Mouse (Mus musculus) intestine, embryonic 16.5 days (tissue): Measurements from ENCODE around the gene Socs5. TPM values are rescaled to one million over a fixed set of nuclear protein-coding genes. Genes with fewer than 3 reads are reported as not detected.
"Not testable (repeated sequence)": the region's sequence is repeated elsewhere in the genome, so short reads cannot be mapped to it uniquely, and the experiment has no call there.

ENCODE experiments used
- ATAC-seq: fragments of 200-750 bp; cut with Nextera tagmentation; 2 replicates; pipeline ENCODE4 v1.8.0; 2017; ENCODE audit warnings: moderate TSS enrichment, moderate library complexity
- H3K27ac ChIP-seq: fragments of 300-500 bp; sonication (generic); 2 replicates; pipeline ENCODE4 v1.5.1; 2014; ENCODE audit warnings: mild to moderate bottlenecking, low read length
- H3K27me3 ChIP-seq: fragments of 300-500 bp; sonication (generic); replicated peaks from 2 replicates; pipeline ENCODE4 v1.6.1; 2014; ENCODE audit warnings: low read length, control low read depth, mixed read lengths; ENCODE audit not compliant: control insufficient read depth, insufficient read depth
- H3K36me3 ChIP-seq: fragments of 300-500 bp; sonication (generic); 2 replicates; pipeline ENCODE4 v1.6.1; 2014; ENCODE audit warnings: low read length, control low read depth; ENCODE audit not compliant: control insufficient read depth, insufficient read depth
- H3K4me1 ChIP-seq: fragments of 300-500 bp; sonication (generic); 2 replicates; pipeline ENCODE4 v1.6.1; 2014; ENCODE audit warnings: low read length, control low read depth, mixed read lengths; ENCODE audit not compliant: control insufficient read depth, insufficient read depth
- H3K4me2 ChIP-seq: fragments of 300-500 bp; sonication (generic); 2 replicates; pipeline ENCODE4 v1.6.1; 2014; ENCODE audit warnings: low read depth, low read length, control low read depth
- H3K4me3 ChIP-seq: fragments of 300-500 bp; sonication (generic); 2 replicates; pipeline ENCODE4 v1.5.1; 2014; ENCODE audit warnings: mild to moderate bottlenecking, low read length
- H3K9ac ChIP-seq: fragments of 300-500 bp; sonication (generic); 2 replicates; pipeline ENCODE4 v1.6.1; 2014; ENCODE audit warnings: low read depth, low read length
- H3K9me3 ChIP-seq: fragments of 300-500 bp; sonication (generic); 2 replicates; pipeline ENCODE4 v1.6.1; 2016; ENCODE audit warnings: low read length, control low read depth; ENCODE audit not compliant: control insufficient read depth
- WGBS: fragments of 180-500 bp; shearing (Covaris S2); extraction: QIAGEN DNeasy Blood & Tissue Kit; methylation state at CpG from one replicate; pipeline ENCODE4 v1.1.7; 2014; 5-methylcytosine and 5-hydroxymethylcytosine counted together
- polyA plus RNA-seq: library from polyadenylated mRNA; unstranded; fragments of >200 nt; fragmentation: Nextera tagmentation; extraction: Ambion mirVana; gene quantifications from 2 replicates; pipeline ENCODE4 v1.2.1, GENCODE M21; 2015

The Socs5 gene
- polyA plus RNA-seq: 5.3 and 5.9 TPM in 2 replicates

GRCm38 (mm10) chr17:87107623-87108221 lies at the start of gene Socs5:
Gene Socs5 (plus strand): TSS chr17:87107679.
- WGBS: under 1% methylated on average over 60 of the region's 73 CpGs
- ATAC-seq: peak; percentile 86
- Histone ChIP-seq H3K4me1 (0 out of 2 replicates have a peak, but pooled peaks cover 2% of the 10 kb centered on the region), H3K27ac (peak within 1 kb of the TSS; percentile 76), H3K36me3 (no peaks in the 10 kb centered on the region), H3K4me2 (peak within 1 kb of the TSS; percentile 92), H3K4me3 (peak within 1 kb of the TSS; percentile 75), H3K9ac (peak within 1 kb of the TSS; percentile 83), H3K9me3 (no peaks in the 10 kb centered on the region), H3K27me3 (no peaks in the 10 kb centered on the region)

- no peaks in the 10 kb centered on the region for H3K27me3 ChIP-seq
- no peak for ATAC-seq
- no peaks in the 10 kb centered on the region for H3K36me3 ChIP-seq
- WGBS: 75% methylated on average over 9 of the region's 9 CpGs
- no peak overlapping the region for H3K27ac ChIP-seq
- H3K4me1 ChIP-seq: no peaks in the 10 kb centered on the region
- no peak overlapping the region for H3K9ac ChIP-seq
- no peaks in the 10 kb centered on the region for H3K9me3 ChIP-seq
- H3K4me3 ChIP-seq: no peak overlapping the region
- no peak overlapping the region for H3K4me2 ChIP-seq
Measured at GRCm38 (mm10) chr17:87062639-87063038, 44.8 kb upstream of the Socs5 start.

DNA sequence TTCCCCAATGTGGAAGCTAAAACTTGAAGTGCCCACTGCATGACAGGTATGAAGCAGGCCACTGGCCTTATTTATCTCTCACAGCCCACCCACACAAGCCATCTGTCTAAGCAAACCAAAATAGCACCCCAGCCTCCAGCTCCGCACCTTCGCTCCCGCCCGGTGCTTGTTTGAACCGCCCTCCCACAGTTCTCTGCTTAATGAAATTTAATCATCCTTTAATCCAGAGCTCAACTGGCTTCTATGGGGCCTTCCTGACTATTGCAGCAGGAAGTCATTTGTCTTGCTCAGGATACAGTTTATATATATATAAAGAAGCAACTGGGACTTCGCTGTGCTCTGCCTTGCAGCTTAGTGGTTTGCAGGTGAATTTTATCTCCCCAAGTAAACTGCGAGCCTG lies 44.0 kb upstream of the Socs5 start:
- H3K9ac ChIP-seq: no peak overlapping the region
- no peaks in the 10 kb centered on the region for H3K36me3 ChIP-seq
- no peak overlapping the region for H3K4me2 ChIP-seq
- H3K4me1 ChIP-seq: no peaks in the 10 kb centered on the region
- H3K27me3 ChIP-seq: no peaks in the 10 kb centered on the region
- H3K27ac ChIP-seq: no peak overlapping the region
- H3K4me3 ChIP-seq: no peak overlapping the region
- H3K9me3 ChIP-seq: no peaks in the 10 kb centered on the region
- WGBS: 53% methylated on average over 7 of the region's 7 CpGs
- no peak for ATAC-seq

DNA sequence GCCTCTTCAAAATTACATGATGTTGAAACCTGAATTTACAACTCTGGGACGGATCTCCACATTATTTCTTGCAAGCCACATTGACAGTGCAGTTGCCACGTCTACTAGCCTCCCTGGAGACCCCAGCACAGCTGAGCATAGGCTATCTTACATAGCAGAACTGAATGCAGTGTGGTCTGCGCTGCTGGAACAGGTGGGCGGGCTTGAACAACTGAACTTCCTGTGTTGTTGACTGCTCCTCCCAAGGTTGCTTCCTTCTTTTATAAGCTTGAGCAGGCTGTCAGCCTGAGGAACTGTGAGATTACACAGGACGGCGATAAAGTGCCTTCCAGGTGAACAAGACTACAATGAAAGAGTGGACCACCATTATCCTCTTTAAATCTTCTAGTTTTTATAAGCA lies 43.5 kb upstream of the Socs5 start:
- Histone ChIP-seq H3K27me3 (no peaks in the 10 kb centered on the region), H3K9me3 (no peaks in the 10 kb centered on the region), H3K27ac (no peak overlapping the region), H3K4me2 (no peak overlapping the region), H3K9ac (no peak overlapping the region), H3K4me1 (no peaks in the 10 kb centered on the region), H3K36me3 (no peaks in the 10 kb centered on the region), H3K4me3 (no peak overlapping the region)
- 74% methylated on average over 6 of the region's 6 CpGs for WGBS
- ATAC-seq: no peak

GRCm38 (mm10) chr17:87068997-87069396 lies 38.5 kb upstream of the Socs5 start:
- no peak overlapping the region for H3K27ac ChIP-seq
- no peak for ATAC-seq
- no peaks in the 10 kb centered on the region for H3K36me3 ChIP-seq
- 88% methylated on average over 4 of the region's 4 CpGs for WGBS
- H3K9ac ChIP-seq: no peak overlapping the region
- no peaks in the 10 kb centered on the region; the same call in 1 of the 2 replicates for H3K4me1 ChIP-seq
- no peaks in the 10 kb centered on the region for H3K27me3 ChIP-seq
- H3K4me3 ChIP-seq: no peak overlapping the region
- H3K4me2 ChIP-seq: no peak overlapping the region
- H3K9me3 ChIP-seq: no peaks in the 10 kb centered on the region

DNA sequence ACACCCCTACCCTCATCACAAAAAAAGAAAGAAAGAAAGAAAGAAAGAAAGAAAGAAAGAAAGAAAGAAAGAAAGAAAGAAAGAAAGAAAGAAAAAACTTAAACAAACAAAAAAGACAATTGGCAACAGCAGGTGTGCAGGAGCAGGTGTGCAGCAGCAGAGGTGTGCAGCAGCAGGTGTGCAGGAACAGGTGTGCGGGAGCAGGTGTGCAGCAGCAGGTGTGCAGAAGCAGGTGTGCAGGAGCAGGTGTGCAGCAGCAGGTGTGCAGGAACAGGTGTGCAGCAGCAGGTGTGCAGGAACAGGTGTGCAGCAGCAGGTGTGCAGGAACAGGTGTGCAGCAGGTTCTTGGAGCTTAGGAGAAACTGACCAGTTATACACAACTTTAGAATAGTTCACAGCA lies 35.3 kb upstream of the Socs5 start:
- ATAC-seq, H3K27me3 ChIP-seq, H3K4me3 ChIP-seq, H3K4me1 ChIP-seq, H3K36me3 ChIP-seq, H3K9ac ChIP-seq, H3K4me2 ChIP-seq, H3K27ac ChIP-seq, H3K9me3 ChIP-seq: not testable (repeated sequence)
- 94% methylated on average over 1 of the region's 1 CpGs for WGBS

DNA sequence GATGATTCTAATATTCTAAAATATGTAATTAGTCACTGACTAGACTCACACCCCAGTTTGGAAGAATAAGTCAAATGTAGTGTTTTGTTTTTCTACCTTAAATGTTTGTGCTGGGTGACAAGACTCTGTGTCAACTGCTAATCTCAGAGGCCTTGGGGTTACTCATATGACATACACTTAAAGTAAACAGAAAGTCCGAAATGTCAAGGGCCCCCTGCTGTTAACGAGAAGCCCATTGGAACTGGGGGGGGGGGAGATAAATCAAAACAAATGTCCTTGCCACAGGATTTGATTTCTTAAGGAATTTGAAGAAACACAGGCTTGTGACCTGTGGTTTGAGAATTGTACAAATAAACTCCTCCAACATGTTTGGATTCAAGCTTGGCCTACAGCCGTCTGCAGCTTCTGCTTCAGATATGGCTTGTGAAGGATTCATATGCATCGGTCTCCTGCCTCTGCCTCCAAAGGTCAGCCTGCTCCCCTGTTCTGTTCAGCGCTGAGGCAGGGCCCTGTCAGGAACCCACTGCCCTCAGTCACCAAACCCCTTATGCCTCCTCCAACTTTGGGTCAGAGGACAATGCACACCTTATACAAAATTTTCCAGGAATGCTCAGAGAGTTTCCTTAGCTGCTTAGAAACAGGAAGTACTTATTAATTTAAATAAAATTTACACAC lies 34.6 kb upstream of the Socs5 start:
- Histone ChIP-seq H3K9me3 (peaks cover 3% of the 10 kb centered on the region; the same call in 1 of the 2 replicates), H3K36me3 (no peaks in the 10 kb centered on the region), H3K4me3 (no peak overlapping the region), H3K9ac (no peak overlapping the region), H3K4me2 (no peak overlapping the region), H3K27ac (no peak overlapping the region), H3K4me1 (no peaks in the 10 kb centered on the region; the same call in 1 of the 2 replicates), H3K27me3 (no peaks in the 10 kb centered on the region)
- 40% methylated on average over 5 of the region's 5 CpGs for WGBS
- ATAC-seq: no peak

DNA sequence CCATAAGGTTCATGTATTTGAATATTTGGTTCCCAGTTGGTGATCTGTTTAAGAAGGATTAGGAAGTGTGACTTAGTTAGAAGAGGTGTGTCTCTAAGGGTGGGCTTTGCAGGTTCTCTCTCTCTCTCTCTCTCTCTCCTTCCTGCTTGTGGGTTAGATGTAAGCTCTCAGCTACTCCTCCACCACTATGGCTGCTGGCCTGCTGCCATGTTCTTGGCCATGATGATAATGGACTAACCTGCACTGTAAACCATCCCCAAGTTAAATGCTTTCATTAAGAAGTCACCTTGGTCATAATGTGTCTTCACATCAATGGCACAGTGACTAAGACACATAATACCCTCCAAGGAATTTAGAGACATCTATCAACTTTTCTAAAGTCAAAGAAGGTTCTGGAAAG lies 34.0 kb upstream of the Socs5 start:
- H3K27ac ChIP-seq: no peak overlapping the region
- no peaks in the 10 kb centered on the region for H3K36me3 ChIP-seq
- ATAC-seq: no peak
- H3K9me3 ChIP-seq: peaks cover 3% of the 10 kb centered on the region; the same call in 1 of the 2 replicates
- H3K4me1 ChIP-seq: no peaks in the 10 kb centered on the region; the same call in 1 of the 2 replicates
- no peaks in the 10 kb centered on the region for H3K27me3 ChIP-seq
- no peak overlapping the region for H3K4me3 ChIP-seq
- no peak overlapping the region for H3K4me2 ChIP-seq
- no peak overlapping the region for H3K9ac ChIP-seq

DNA sequence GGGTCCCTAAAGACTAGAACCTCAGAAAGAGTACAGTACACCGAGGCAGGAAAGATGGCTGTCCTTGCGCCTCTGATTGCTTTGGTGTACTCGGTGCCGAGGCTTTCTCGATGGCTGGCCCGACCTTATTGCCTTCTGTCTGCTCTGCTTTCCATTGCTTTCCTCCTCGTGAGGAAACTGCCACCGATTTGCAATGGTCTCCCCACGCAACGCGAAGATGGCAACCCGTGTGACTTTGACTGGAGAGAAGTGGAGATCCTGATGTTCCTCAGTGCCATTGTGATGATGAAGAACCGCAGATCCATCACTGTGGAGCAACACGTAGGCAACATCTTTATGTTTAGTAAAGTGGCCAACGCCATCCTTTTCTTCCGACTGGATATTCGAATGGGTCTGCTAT lies 29.3 kb upstream of the Socs5 start:
- ATAC-seq: not testable (repeated sequence)
- 95% methylated on average over 16 of the region's 17 CpGs for WGBS

More for the DNA sequence above, 29.3 kb upstream of the Socs5 start:
- not testable (repeated sequence) for H3K4me3 ChIP-seq, H3K4me1 ChIP-seq, H3K9me3 ChIP-seq, H3K9ac ChIP-seq, H3K4me2 ChIP-seq, H3K36me3 ChIP-seq, H3K27ac ChIP-seq, H3K27me3 ChIP-seq
